Mouse (Mus musculus) liver, postnatal 0 days (tissue): ENCODE data around the gene Sycp2. TPM values are rescaled to one million over a fixed set of nuclear protein-coding genes. Genes with fewer than 3 reads are reported as not detected.
A peak's percentile ranks its signal among the peaks of the same experiment; 100 is the strongest.

Source experiments
- ATAC-seq: fragments of 200-750 bp; cut with Nextera tagmentation; 2 replicates; pipeline ENCODE4 v1.8.0; 2017; ENCODE audit warnings: mild to moderate bottlenecking, moderate library complexity
- DNase-seq: peaks from one replicate; pipeline ENCODE4 v3.0.0-alpha.2; 2016
- H3K27ac ChIP-seq: fragments of 300-500 bp; sonication (generic); 2 replicates; pipeline ENCODE4 v1.5.1; 2014; ENCODE audit warnings: antibody characterized with exemption, moderate library complexity, mild to moderate bottlenecking, low read depth
- H3K27me3 ChIP-seq: fragments of 300-500 bp; sonication (generic); 2 replicates; pipeline ENCODE4 v1.6.1; 2014; ENCODE audit warnings: low read length, control low read depth, mixed read lengths; ENCODE audit not compliant: insufficient read depth
- H3K36me3 ChIP-seq: fragments of 300-500 bp; sonication (generic); replicated peaks from 2 replicates; pipeline ENCODE4 v1.6.1; 2014; ENCODE audit warnings: mild to moderate bottlenecking, control low read depth, low read length, moderate library complexity, mixed read lengths; ENCODE audit not compliant: insufficient read depth
- H3K4me1 ChIP-seq: fragments of 300-500 bp; sonication (generic); 2 replicates; pipeline ENCODE4 v1.6.1; 2014; ENCODE audit warnings: antibody characterized with exemption, mild to moderate bottlenecking, control low read depth; ENCODE audit not compliant: insufficient read depth
- H3K4me2 ChIP-seq: fragments of 300-500 bp; sonication (generic); 2 replicates; pipeline ENCODE4 v1.6.1; 2014; ENCODE audit warnings: low read depth, mild to moderate bottlenecking, low read length, moderate library complexity, mixed read lengths
- H3K4me3 ChIP-seq: fragments of 300-500 bp; sonication (generic); 2 replicates; pipeline ENCODE4 v1.5.1; 2014; ENCODE audit warnings: low read depth, low read length
- H3K9ac ChIP-seq: fragments of 300-500 bp; sonication (generic); replicated peaks from 2 replicates; pipeline ENCODE4 v1.6.1; 2014; ENCODE audit warnings: mild to moderate bottlenecking, moderate library complexity
- H3K9me3 ChIP-seq: fragments of 300-500 bp; sonication (generic); 2 replicates; pipeline ENCODE4 v1.6.1; 2016; ENCODE audit warnings: mild to moderate bottlenecking, control low read depth, low read length, mixed read lengths
- CTCF ChIP-seq: sonication (generic); IDR thresholded peaks from 2 replicates; pipeline ENCODE4 v1.5.1; 2016; ENCODE audit warnings: antibody characterized with exemption, low read depth
- EP300 ChIP-seq: IDR thresholded peaks from 2 replicates; pipeline ENCODE4 v1.6.1; 2016; ENCODE audit warnings: antibody characterized with exemption, low read depth, mild to moderate bottlenecking
- WGBS: fragments of 180-500 bp; shearing (Covaris S2); extraction: QIAGEN DNeasy Blood & Tissue Kit; methylation state at CpG from one replicate; pipeline ENCODE4 v1.1.7; 2014; ENCODE audit not compliant: insufficient replicate concordance; 5-methylcytosine and 5-hydroxymethylcytosine counted together
- polyA plus RNA-seq: library from polyadenylated mRNA; unstranded; fragments of >200 nt; fragmentation: Nextera tagmentation; extraction: Ambion mirVana; gene quantifications from 2 replicates; pipeline ENCODE4 v1.2.1, GENCODE M21; 2015

Gene Sycp2
- polyA plus RNA-seq, 1 experiment from 2014 or later = not detected

GRCm38 (mm10) chr2:178426229-178426628, 18.7 kb upstream of the Sycp2 start:
- Histone ChIP-seq H3K4me3 (no peak overlapping the region), H3K27me3 (no peaks in the 10 kb centered on the region), H3K27ac (no peak overlapping the region), H3K9ac (no peak overlapping the region), H3K36me3 (no peaks in the 10 kb centered on the region), H3K4me2 (no peak overlapping the region), H3K4me1 (0 out of 2 replicates have a peak, but pooled peaks cover 3% of the 10 kb centered on the region), H3K9me3 (no peaks in the 10 kb centered on the region)
- ATAC-seq = no peak
- 39% methylated on average over 4 of the region's 4 CpGs for WGBS
- peak; percentile 13 for DNase-seq
- TF ChIP-seq EP300 = no peak
- TF ChIP-seq CTCF = peak; percentile 57

GRCm38 (mm10) chr2:178423223-178423622, 15.7 kb upstream of the Sycp2 start:
- WGBS = 67% methylated on average over 5 of the region's 5 CpGs
- no peak for TF ChIP-seq CTCF
- TF ChIP-seq EP300 = no peak
- ATAC-seq (no peak), DNase-seq (peak; percentile 2)
- Histone ChIP-seq H3K27ac (no peak overlapping the region), H3K36me3 (no peaks in the 10 kb centered on the region), H3K4me2 (no peak overlapping the region), H3K27me3 (no peaks in the 10 kb centered on the region), H3K4me3 (no peak overlapping the region), H3K4me1 (no peaks in the 10 kb centered on the region), H3K9ac (no peak overlapping the region), H3K9me3 (no peaks in the 10 kb centered on the region)

GRCm38 (mm10) chr2:178422186-178422585, 14.7 kb upstream of the Sycp2 start:
- WGBS = 37% methylated on average over 3 of the region's 3 CpGs
- Histone ChIP-seq H3K4me2 (no peak overlapping the region), H3K9me3 (no peaks in the 10 kb centered on the region), H3K36me3 (no peaks in the 10 kb centered on the region), H3K27me3 (no peaks in the 10 kb centered on the region), H3K4me1 (no peaks in the 10 kb centered on the region), H3K27ac (no peak overlapping the region), H3K4me3 (no peak overlapping the region), H3K9ac (no peak overlapping the region)
- no peak for ATAC-seq
- no peak for TF ChIP-seq EP300
- peak; percentile 4 for DNase-seq

GRCm38 (mm10) chr2:178421603-178422002, 14.1 kb upstream of the Sycp2 start:
- ATAC-seq (no peak), DNase-seq (peak; percentile 10)
- H3K27me3 ChIP-seq = no peaks in the 10 kb centered on the region
- H3K27ac ChIP-seq = no peak overlapping the region
- H3K9ac ChIP-seq = no peak overlapping the region
- H3K4me2 ChIP-seq = no peak overlapping the region
- no peaks in the 10 kb centered on the region for H3K4me1 ChIP-seq
- H3K4me3 ChIP-seq = no peak overlapping the region
- no peaks in the 10 kb centered on the region for H3K9me3 ChIP-seq
- no peak for TF ChIP-seq EP300
- TF ChIP-seq CTCF = no peak
- H3K36me3 ChIP-seq = no peaks in the 10 kb centered on the region
- WGBS = 65% methylated on average over 6 of the region's 6 CpGs

GRCm38 (mm10) chr2:178420576-178420975, 13.1 kb upstream of the Sycp2 start:
- ATAC-seq (no peak), DNase-seq (peak; percentile 10)
- H3K4me3 ChIP-seq = no peak overlapping the region
- peaks cover 3% of the 10 kb centered on the region for H3K4me1 ChIP-seq
- 79% methylated on average over 9 of the region's 9 CpGs for WGBS
- H3K27ac ChIP-seq = no peak overlapping the region
- no peaks in the 10 kb centered on the region for H3K36me3 ChIP-seq
- TF ChIP-seq CTCF (no peak), EP300 (no peak)
- no peaks in the 10 kb centered on the region for H3K27me3 ChIP-seq
- no peaks in the 10 kb centered on the region for H3K9me3 ChIP-seq
- H3K4me2 ChIP-seq = no peak overlapping the region
- no peak overlapping the region for H3K9ac ChIP-seq

GRCm38 (mm10) chr2:178416970-178417369, 9.5 kb upstream of the Sycp2 start:
- no peak overlapping the region for H3K9ac ChIP-seq
- no peak overlapping the region for H3K4me3 ChIP-seq
- H3K4me1 ChIP-seq = peaks cover 14% of the 10 kb centered on the region
- H3K4me2 ChIP-seq = no peak overlapping the region
- peak overlapping the region; percentile 30 for H3K27ac ChIP-seq
- peaks cover 22% of the 10 kb centered on the region for H3K27me3 ChIP-seq
- WGBS = 44% methylated on average over 4 of the region's 4 CpGs
- no peaks in the 10 kb centered on the region for H3K36me3 ChIP-seq
- DNase-seq (peak; percentile 22), ATAC-seq (peak; percentile 50)
- TF ChIP-seq CTCF (no peak), EP300 (no peak)
- H3K9me3 ChIP-seq = no peaks in the 10 kb centered on the region

GRCm38 (mm10) chr2:178416427-178416826, 8.9 kb upstream of the Sycp2 start:
- Histone ChIP-seq H3K4me2 (peak overlapping the region; percentile 85), H3K27ac (peak overlapping the region; percentile 57), H3K9ac (no peak overlapping the region), H3K4me3 (0 out of 2 replicates have a peak overlapping the region, but pooled peaks have one; percentile 19), H3K9me3 (no peaks in the 10 kb centered on the region), H3K4me1 (peaks cover 14% of the 10 kb centered on the region), H3K27me3 (peaks cover 24% of the 10 kb centered on the region), H3K36me3 (no peaks in the 10 kb centered on the region)
- TF ChIP-seq EP300 (peak; percentile 53; the same call in 1 of the 2 replicates), CTCF (no peak)
- DNase-seq = peak; percentile 42
- WGBS = 35% methylated on average over 13 of the region's 13 CpGs
- ATAC-seq = peak; percentile 53
